Mouse (Mus musculus) common myeloid progenitor, adult 5-6 weeks (primary cell): ENCODE measurements around the gene Rps2. TPM values are rescaled to one million over a fixed set of nuclear protein-coding genes. Genes with fewer than 3 reads are reported as not detected.

Experiments
- ATAC-seq: replicated peaks from 2 replicates; pipeline ENCODE4 v1.8.0; 2016; ENCODE audit warnings: low read depth, mild to moderate bottlenecking, moderate TSS enrichment, inconsistent platforms; ENCODE audit not compliant: poor library complexity, severe bottlenecking
- total RNA-seq: library from RNA; stranded (forward); fragments of 200-1000, 187-1606 nt; gene quantifications from 2 replicates; pipeline ENCODE4 v1.2.3, GENCODE M21; 2017

Rps2 gene
- total RNA-seq, 1 experiment from 2014 or later: 1,907 TPM

DNA sequence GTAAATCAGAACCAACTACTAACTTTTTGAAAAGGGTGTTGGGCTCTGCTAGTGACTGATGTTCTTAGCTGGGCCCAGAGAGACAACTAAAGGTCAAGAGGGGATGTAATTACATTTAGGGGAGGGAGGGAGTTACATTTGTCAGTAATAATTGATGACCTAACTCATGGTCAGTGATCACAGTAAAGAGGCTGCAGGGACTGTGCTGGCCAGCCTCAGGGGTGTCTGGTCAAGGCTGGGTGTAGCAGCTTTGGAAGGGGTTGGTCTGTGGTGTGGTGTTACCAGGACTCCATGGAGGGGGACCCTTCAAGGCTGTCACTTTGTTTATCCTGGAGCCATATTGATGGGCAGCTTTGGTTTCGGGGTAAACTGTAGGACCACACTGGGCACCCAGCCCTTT, 39.5 kb downstream of the Rps2 start:
- ATAC-seq: no peak

DNA sequence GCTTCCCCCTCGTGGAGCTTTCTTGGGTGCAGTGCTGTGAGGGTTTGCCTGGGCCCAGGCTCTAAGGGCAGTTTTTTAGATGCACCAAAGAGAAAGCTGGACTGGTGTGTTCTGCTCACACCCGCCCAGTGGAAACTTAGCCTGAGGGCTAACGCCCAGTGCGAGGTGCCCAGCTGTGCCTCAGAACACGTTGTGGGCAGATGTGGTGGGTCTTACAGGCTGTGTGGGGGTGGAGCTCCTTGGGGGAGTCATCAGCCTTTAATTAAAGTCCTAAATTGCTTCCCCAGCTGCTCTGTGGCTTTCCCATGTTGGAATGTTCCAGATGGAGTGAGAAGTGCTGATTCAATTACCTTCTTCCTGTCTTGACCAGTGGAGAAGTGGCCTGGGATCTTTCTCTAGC, 43.2 kb downstream of the Rps2 start:
- ATAC-seq: no peak

DNA sequence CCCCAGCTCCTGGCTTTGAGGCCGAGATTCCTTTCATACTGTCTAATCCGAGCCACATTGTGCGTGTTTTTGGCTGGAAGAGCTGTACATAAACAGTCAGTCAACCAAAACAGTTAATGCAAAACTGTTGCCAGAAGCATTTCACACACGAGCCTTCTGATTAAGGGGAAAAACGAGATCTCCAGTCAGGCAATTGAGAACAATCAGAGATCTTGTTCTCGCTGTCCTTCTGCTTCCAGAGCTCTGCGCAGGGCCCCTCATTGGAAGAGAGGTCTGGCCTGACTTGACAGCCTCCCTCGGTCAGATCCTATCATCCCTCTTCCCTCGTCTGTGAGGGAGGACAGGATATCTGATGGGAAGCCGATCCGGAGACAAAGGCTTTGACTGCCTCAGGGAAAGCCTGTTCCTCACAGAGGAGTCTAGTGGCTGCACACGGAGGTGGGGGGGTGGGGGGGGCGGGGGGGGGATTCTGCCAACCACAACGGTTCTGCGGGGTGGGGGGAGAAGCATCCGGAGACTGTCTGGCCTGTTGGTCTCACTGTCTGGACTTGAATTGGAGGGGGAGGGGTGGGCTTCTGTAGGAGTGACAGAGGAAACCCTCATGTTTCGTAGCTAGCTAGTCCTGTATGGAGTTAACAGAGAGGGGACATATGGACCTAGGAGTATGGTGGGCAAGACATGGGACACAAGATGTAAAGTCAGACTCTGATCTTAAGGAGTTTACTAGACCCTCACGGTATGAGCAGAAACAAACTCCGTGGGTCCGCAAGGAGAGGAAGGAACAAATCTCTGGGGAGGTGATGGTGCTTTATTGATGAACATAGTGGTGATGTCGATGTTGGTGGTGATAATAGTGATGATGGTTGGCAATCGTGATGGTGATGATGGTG, 47.3 kb downstream of the Rps2 start:
- ATAC-seq: no peak

- no peak for ATAC-seq
These were observed 48.5 kb downstream of the Rps2 start for GRCm38 (mm10) chr17:24766266-24766875.

DNA sequence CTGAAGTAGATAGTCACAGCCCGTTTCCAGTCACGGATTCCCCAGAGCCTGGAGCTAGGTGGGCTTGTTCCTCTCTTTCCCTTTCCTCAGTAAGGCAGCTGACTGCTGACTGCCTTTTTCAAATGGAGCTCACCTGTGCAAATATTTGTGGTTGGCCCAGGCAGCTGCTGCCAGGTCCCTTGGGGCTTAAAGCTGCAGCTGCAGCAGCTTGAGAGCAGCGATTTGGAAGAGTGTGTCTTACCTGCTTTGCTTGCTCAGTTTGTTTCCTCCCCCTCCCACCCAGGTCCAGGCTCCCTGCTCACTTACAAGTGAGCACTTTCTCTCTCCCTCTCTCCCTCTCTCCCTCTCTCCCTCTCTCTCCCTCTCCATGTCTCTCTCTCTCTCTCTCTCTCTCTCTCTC, 51.2 kb downstream of the Rps2 start:
- ATAC-seq: no peak

Other genes starting within 250 kb of the Rps2 start
- 10.0 and 15.2 TPM in 2 replicates for gene E4f1, start 247.8 kb upstream of the Rps2 start, total RNA-seq
- gene Pgp, start 247.7 kb upstream of the Rps2 start, total RNA-seq: 21.6 and 23.5 TPM in 2 replicates
- 1.3 TPM in 1 of 2 replicates, not detected in the other for gene Bricd5, start 244.2 kb upstream of the Rps2 start, total RNA-seq
- gene Mlst8, start 239.0 kb upstream of the Rps2 start, total RNA-seq: 9.6 and 25.7 TPM in 2 replicates
- gene Caskin1, start 229.5 kb upstream of the Rps2 start, total RNA-seq: not detected in 2 replicates
- gene Traf7, start 190.2 kb upstream of the Rps2 start, total RNA-seq: 59.3 and 60.5 TPM in 2 replicates
- gene Rab26, start 183.9 kb upstream of the Rps2 start, total RNA-seq: 0.05 TPM in 1 of 2 replicates, not detected in the other
- 8.3 and 37.4 TPM in 2 replicates for gene Pkd1, start 168.3 kb upstream of the Rps2 start, total RNA-seq
- gene Tsc2, start 85.5 kb upstream of the Rps2 start, total RNA-seq: 39.0 and 52.2 TPM in 2 replicates
- gene Nthl1, start 85.4 kb upstream of the Rps2 start, total RNA-seq: 18.0 and 25.1 TPM in 2 replicates
- gene Slc9a3r2, start 67.8 kb upstream of the Rps2 start, total RNA-seq: 1.3 and 1.4 TPM in 2 replicates
- 0.27 and 1.4 TPM in 2 replicates for gene Npw, start 59.7 kb upstream of the Rps2 start, total RNA-seq
- gene Zfp598, start 48.4 kb upstream of the Rps2 start, total RNA-seq: 20.0 and 25.4 TPM in 2 replicates
- gene Syngr3, start 28.2 kb upstream of the Rps2 start, total RNA-seq: not detected in 2 replicates
- 30.9 and 44.6 TPM in 2 replicates for gene Gfer, start 22.0 kb upstream of the Rps2 start, total RNA-seq
- gene Noxo1, start 21.9 kb upstream of the Rps2 start, total RNA-seq: 0.69 and 18.3 TPM in 2 replicates
- 43.3 and 46.1 TPM in 2 replicates for gene Tbl3, start 10.5 kb upstream of the Rps2 start, total RNA-seq
- not detected in 2 replicates for gene Rnf151, start 53 bp upstream of the Rps2 start, total RNA-seq
- gene Ndufb10, start 6.4 kb downstream of the Rps2 start, total RNA-seq: 192 and 287 TPM in 2 replicates
- 0.50 TPM in 1 of 2 replicates, not detected in the other for gene Rpl3l, start 9.7 kb downstream of the Rps2 start, total RNA-seq
- 41.2 and 41.7 TPM in 2 replicates for gene Msrb1, start 18.5 kb downstream of the Rps2 start, total RNA-seq
- gene Hs3st6, start 34.9 kb downstream of the Rps2 start, total RNA-seq: not detected in 2 replicates
- 0.55 TPM in 1 of 2 replicates, not detected in the other for gene Meiob, start 86.2 kb downstream of the Rps2 start, total RNA-seq
- gene Hagh, start 122.0 kb downstream of the Rps2 start, total RNA-seq: 21.5 and 26.7 TPM in 2 replicates
- 24.6 and 25.9 TPM in 2 replicates for gene Fahd1, start 132.2 kb downstream of the Rps2 start, total RNA-seq
- not detected in 2 replicates for gene Igfals, start 147.9 kb downstream of the Rps2 start, total RNA-seq
- gene Nubp2, start 168.2 kb downstream of the Rps2 start, total RNA-seq: 35.6 and 45.6 TPM in 2 replicates
- gene Spsb3, start 168.5 kb downstream of the Rps2 start, total RNA-seq: 14.8 and 21.5 TPM in 2 replicates
- gene Eme2, start 177.0 kb downstream of the Rps2 start, total RNA-seq: 9.2 and 22.7 TPM in 2 replicates
- 21.6 and 22.0 TPM in 2 replicates for gene Mrps34, start 177.0 kb downstream of the Rps2 start, total RNA-seq
- gene Nme3, start 178.4 kb downstream of the Rps2 start, total RNA-seq: 35.0 and 36.0 TPM in 2 replicates
- gene Mapk8ip3, start 218.9 kb downstream of the Rps2 start, total RNA-seq: 21.0 and 33.2 TPM in 2 replicates
- 89.7 and 100 TPM in 2 replicates for gene Jpt2, start 242.6 kb downstream of the Rps2 start, total RNA-seq